Mouse (Mus musculus): ENCODE data around the gene Arhgap35. TPM values are rescaled to one million over a fixed set of nuclear protein-coding genes. Genes with fewer than 3 reads are reported as not detected.

Gene Arhgap35
- total RNA-seq, 1 experiment from 2014 or later, result 10.9 TPM

GRCm38 (mm10) chr7:16475764-16476599 lies 138.8 kb downstream of the Arhgap35 start:
- no peak for ATAC-seq (ENCODE audit: extremely low read depth, insufficient number of reproducible peaks, low FRiP score, poor library complexity, severe bottlenecking)

DNA sequence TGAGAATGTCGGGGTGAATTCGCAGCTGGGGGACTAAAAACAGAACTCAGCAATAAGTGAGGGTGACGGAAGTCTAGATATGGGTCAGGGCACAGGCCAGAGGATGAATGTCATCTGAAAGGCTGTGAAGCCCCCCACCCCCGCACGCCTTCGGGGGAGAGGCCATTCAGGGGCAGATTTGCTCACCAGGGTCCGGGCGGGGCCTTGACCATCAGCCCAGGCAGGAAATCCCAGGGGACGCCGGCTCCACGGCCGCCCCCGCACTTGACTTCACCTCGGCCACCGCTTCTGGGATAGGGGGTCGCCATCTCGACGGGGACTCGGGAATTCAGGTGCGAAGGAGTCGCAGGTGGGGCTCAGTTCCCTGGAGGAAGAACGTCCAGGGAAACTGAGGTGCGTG lies 139.5 kb downstream of the Arhgap35 start:
- no peak for ATAC-seq (ENCODE audit: extremely low read depth, insufficient number of reproducible peaks, low FRiP score, poor library complexity, severe bottlenecking)

DNA sequence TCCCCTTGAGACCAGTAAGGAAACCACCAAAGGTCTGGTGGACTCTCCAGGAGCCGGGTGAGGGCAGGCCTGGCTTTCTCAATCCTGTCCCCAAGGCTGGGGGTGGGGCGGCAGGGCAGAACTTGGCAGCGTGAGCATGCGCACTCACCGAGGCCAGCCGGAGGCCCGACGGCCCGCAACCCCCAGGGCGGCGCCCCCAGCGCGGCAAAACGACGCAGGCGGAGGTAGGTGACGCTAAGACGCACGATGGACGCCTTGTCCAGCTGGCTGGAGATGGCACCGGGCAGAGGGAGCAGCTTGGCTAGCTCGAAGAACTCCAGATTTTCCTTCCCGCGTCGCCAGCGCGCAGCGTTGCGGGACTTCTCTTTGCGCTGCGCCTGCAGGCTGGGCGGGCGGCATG lies 140.3 kb downstream of the Arhgap35 start:
- no peak for ATAC-seq (ENCODE audit: extremely low read depth, insufficient number of reproducible peaks, low FRiP score, poor library complexity, severe bottlenecking)

DNA sequence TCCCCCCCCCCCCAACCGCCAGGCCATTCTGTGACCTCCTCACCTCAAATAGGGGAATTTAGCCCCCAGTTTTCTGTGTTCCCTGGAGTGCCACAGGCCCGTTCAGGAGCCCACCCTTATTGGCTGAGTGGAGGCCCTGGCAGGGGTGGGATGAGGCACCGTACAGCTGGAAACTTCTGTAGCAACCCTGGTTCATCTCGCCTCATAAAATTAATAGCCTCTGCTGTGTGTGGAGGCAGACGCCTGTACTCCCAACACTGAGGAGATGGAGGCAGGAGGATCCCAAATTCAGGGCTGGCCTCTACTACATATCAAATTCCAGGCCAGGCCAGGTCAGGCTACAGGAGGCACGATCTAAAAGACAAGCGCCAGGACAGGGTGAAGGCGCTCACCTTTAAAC lies 140.9 kb downstream of the Arhgap35 start:
- ATAC-seq (ENCODE audit: extremely low read depth, insufficient number of reproducible peaks, low FRiP score, poor library complexity, severe bottlenecking), result no peak

DNA sequence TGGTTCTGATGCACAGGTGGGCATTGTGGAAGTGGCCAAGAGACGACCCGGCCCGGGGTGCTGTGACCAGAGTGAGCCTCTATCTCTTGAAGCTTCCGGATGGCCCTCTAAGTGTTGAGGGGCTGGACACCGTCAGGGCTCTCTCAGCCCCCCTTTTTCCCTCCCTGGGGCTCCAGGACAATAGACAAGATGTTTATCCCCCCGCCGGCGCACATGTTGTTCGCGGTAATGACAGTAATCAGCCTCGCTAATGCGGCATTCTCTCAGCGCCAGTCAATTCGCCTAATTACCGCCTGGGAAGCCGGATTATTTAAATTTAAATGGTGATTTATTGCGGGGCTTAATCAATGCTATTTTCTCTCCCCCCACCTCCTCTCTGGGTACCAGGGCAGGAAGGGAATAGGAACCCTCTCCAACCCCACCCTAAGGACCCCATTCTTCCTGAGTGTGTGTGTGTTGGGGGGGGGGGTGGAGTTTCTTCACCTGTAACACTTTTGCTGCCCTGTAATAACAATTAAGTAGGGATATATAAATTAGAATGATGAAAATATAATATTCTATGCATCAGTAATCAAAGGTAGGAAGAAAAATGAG lies 142.6 kb downstream of the Arhgap35 start:
- ATAC-seq (ENCODE audit: extremely low read depth, insufficient number of reproducible peaks, low FRiP score, poor library complexity, severe bottlenecking), result no peak

GRCm38 (mm10) chr7:16471549-16471948 lies 143.2 kb downstream of the Arhgap35 start:
- ATAC-seq (ENCODE audit: extremely low read depth, insufficient number of reproducible peaks, low FRiP score, poor library complexity, severe bottlenecking), result no peak

DNA sequence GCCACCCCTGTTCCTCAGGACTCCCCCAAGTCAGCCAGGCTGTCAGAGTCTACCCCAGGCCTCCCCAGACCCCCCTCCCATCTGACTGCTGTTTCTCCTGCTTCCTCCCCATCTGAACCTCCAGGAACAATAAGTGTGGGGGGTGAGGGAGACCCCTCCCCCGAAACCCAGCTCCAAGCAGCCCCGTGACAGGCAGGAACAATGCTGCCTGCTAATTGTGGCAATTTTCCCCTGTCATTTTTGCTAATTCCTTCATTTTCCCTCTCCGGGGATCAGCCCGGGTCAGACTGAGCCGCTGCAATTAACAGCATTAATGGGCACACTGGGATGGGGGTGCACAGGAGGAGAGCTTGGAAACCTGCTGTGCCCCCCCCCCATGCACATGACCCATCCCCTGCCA lies 146.7 kb downstream of the Arhgap35 start:
- ATAC-seq (ENCODE audit: extremely low read depth, insufficient number of reproducible peaks, low FRiP score, poor library complexity, severe bottlenecking), result no peak

DNA sequence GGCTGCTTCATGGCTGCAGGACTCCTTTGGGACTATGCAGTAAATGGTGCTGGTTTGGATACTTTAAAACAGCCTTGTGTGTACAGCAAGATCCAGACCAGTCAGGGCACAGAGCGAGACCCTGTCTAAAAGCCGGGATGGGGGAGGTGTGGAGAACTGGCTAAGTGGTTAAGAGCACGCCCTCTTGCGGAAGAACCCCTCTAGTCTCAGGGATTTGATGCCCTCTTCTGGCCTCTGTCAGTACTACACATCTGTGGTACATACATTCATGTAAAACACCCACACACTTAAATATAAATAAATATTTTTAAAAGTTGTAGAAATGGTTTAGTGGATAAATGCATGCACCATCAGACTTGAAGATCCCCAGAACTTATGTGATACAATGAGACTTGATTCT lies 148.2 kb downstream of the Arhgap35 start:
- ATAC-seq (ENCODE audit: extremely low read depth, insufficient number of reproducible peaks, low FRiP score, poor library complexity, severe bottlenecking), result no peak

DNA sequence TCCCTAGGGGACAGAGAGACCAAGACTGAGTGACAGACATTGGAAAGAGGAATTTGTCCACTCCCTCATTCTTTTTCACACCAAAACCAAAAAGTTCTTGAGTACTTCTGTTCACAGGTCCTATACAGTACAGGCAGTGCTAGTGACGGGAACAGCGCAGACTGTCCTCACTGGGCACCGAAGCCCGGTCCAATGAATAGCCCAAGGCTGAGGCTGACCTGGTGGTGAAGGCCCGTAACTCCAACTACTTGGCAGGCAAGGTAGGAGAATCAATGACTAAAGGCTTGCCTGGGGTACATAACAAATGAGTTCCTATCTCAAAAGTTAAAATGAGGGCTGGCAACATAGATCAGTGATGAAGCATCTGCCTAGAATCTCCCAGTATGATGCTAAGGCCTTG lies 149.2 kb downstream of the Arhgap35 start:
- no peak for ATAC-seq (ENCODE audit: extremely low read depth, insufficient number of reproducible peaks, low FRiP score, poor library complexity, severe bottlenecking)

- peak; percentile 47; the same call in 1 of the 2 replicates for ATAC-seq (ENCODE audit: extremely low read depth, insufficient number of reproducible peaks, low FRiP score, poor library complexity, severe bottlenecking)
Measured at GRCm38 (mm10) chr7:16465160-16465559, 149.6 kb downstream of the Arhgap35 start.

GRCm38 (mm10) chr7:16463214-16463613 lies 151.6 kb downstream of the Arhgap35 start:
- ATAC-seq (ENCODE audit: extremely low read depth, insufficient number of reproducible peaks, low FRiP score, poor library complexity, severe bottlenecking), result peak; percentile 67; the same call in 1 of the 2 replicates

- no peak for ATAC-seq (ENCODE audit: extremely low read depth, insufficient number of reproducible peaks, low FRiP score, poor library complexity, severe bottlenecking)
Measured at GRCm38 (mm10) chr7:16461705-16462104, 153.1 kb downstream of the Arhgap35 start.

DNA sequence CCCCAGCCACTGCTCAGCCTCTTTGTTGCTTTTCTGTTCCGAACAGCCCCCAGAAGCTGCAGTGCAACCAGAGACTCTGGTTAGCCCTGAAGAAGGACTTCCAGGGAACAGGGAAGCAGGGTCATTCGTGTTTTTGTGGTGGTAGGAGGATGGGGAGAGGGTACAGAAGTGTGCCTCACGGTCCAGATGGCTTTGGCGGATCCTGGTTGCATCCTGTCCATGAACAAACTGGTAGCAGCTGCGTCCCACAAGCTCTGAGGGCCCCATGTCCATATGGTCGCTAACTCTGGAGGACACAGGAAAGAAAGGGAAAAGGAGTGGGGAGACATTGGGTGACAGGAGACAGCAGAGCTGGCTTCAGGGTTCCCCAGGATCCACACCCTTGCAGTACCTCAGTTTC lies 153.6 kb downstream of the Arhgap35 start:
- no peak for ATAC-seq (ENCODE audit: extremely low read depth, insufficient number of reproducible peaks, low FRiP score, poor library complexity, severe bottlenecking)

- ATAC-seq (ENCODE audit: extremely low read depth, insufficient number of reproducible peaks, low FRiP score, poor library complexity, severe bottlenecking), result no peak
Measured at GRCm38 (mm10) chr7:16460566-16460965, 154.2 kb downstream of the Arhgap35 start.

GRCm38 (mm10) chr7:16456289-16456688 lies 158.5 kb downstream of the Arhgap35 start:
- no peak for ATAC-seq (ENCODE audit: extremely low read depth, insufficient number of reproducible peaks, low FRiP score, poor library complexity, severe bottlenecking)

DNA sequence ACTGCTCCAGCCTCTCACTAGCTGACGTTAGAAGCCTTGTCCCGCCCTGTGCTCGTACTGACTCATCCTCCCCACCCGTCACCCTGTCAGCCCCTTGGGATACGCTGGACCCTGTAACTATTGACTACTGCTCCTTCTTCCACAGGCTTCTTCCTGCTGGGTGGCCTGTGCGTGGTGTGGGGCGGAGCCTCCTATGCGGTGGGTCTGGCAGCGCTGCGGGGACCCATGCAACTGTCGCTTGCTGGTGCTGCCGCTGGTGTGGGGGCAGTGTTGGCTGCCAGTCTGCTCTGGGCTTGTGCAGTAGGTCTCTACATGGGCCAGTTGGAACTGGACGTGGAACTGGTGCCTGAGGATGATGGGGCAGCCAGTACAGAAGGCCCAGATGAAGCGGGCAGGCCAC lies 159.8 kb downstream of the Arhgap35 start:
- ATAC-seq (ENCODE audit: extremely low read depth, insufficient number of reproducible peaks, low FRiP score, poor library complexity, severe bottlenecking), result no peak

- ATAC-seq (ENCODE audit: extremely low read depth, insufficient number of reproducible peaks, low FRiP score, poor library complexity, severe bottlenecking), result no peak
Measured at GRCm38 (mm10) chr7:16453118-16453711, 161.6 kb downstream of the Arhgap35 start.

- ATAC-seq (ENCODE audit: extremely low read depth, insufficient number of reproducible peaks, low FRiP score, poor library complexity, severe bottlenecking), result peak; percentile 97
Measured at GRCm38 (mm10) chr7:16452587-16453073, 162.2 kb downstream of the Arhgap35 start, which contains the start of gene Tmem160. Gene Tmem160 (plus strand): TSS chr7:16452779.

GRCm38 (mm10) chr7:16451656-16452055 lies 163.1 kb downstream of the Arhgap35 start:
- ATAC-seq (ENCODE audit: extremely low read depth, insufficient number of reproducible peaks, low FRiP score, poor library complexity, severe bottlenecking), result no peak
